Mouse (Mus musculus) mesoderm, embryonic 11.5 days (tissue): ENCODE data around the gene C530008M17Rik.

Experiments used
- DNase-seq: peaks from one replicate; pipeline ENCODE4 v3.0.0-alpha.2; 2012; ENCODE audit warnings: low read depth, low spot score

The C530008M17Rik gene

DNA sequence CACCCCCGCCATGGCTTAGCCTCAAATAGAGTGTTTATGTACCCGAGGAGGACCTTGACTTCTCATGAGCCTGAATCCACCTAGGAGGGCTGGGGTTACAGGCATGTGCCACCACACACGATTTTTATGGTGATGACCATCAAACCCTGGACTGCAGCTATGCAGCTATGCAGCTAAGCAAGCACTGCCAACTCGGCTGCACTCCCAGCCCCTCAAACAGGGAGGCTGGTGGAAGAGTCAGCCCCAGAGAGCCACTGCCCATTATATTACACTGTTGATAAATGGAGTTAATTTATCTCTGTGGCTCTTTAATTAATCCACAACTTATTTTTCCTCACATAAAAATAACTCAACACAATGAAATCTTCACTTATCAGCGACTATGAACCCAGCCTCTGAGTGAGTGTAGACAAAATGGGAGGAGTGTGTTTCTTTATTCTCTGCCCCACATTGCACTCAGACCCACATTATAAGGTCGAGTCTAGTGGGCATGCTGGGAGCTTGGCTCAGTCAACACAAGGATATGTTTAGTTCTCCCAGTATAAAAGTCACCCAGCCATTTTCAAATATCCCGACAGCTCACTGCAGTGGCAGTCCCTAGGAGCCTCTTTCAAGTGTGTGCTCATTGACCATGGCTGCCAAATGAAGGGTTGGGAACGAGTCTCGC, 117.3 kb downstream of the C530008M17Rik start:
- no peak for DNase-seq

DNA sequence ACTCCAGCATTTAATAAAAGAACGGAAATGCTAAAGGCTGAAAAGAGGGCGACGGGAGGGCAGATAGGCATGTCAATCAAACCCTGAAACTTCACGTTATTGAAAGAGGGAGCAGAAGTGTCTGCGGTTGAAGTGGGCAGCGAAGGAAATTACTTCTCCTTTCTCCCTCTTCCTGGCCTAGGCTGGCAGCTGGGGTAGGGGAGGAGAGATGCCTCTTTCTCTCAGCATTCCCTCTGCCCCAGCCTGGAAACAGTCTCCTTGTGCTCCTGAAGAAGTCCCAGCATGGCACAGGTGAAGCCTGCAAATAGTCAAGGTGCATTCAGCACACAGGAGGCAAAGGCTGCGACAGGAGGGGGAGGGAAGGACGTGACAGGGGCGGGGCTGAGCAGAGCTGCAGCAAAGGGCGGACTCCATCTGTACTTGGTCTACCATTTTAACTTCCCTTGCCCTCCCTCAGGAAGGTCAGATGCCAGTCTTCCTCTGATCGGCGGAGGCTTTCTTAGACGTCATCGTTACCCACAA, 122.8 kb downstream of the C530008M17Rik start:
- DNase-seq = no peak

DNA sequence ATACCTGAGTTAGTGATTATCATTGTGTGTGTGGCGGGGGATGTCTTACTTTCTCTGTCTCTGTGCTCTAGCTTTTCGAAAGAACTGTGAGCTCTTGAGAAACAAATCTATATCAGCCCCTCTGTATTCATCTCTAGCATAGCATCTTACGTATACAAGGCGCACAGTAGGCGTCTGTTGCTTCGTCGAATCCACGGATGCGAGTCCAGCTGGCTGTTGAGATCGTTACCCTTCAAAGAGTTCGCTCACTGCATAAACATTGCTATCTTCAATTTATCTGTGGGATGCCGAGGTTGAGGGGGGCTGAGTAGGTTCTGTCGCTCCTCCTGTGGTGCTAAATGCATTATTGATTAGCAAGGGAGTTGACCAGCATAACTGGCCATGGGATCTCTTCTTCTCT, 125.6 kb downstream of the C530008M17Rik start:
- no peak for DNase-seq

DNA sequence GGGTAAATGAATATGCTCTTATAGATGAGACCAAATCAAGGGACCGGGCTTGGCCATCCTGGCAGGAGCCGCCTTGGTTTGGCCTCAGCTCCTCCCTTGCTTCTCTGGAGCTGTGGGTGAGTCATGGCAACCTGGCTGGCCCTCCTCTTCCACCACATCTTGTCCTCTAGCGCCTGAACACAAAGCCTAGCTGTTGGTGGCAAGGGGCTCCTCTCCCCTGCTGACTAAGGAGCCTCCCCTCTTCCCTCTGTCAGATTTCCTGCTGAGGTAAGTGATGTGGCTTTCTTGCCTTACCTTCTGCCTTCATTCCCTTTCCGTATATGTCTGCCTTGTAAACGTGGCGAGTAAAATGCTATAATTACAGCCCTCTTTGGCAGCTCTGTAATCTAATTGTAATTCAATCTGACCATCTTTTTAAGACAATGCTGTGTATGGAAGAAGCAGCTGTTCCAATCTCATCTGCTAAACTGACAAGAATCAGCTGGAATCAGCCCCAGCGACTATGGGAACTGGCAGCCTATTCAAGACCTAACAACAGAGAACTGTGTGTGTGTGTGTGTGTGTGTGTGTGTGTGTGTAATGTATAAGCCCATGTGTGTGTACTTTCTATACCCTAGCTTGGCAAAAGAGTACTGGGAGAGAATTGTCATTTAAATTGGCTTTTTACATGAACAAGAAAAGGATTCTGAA, 126.2 kb downstream of the C530008M17Rik start:
- DNase-seq = no peak

DNA sequence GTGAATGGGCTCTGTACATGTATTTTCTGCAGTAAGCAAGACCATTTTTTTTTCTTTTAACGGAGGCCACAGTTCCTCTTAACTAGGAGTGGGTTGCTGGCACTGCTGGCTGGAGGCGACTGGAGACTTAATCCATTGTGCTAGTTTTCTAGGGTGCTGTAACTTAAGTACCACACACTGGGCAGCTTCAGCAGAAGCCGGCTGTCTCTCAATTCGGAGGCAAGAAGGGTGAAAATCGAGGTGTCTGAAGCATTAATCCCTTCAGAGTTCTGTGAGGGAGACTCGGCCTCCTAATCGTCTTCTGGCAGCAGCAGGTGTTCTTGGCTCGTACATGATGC, 126.8 kb downstream of the C530008M17Rik start:
- no peak for DNase-seq

DNA sequence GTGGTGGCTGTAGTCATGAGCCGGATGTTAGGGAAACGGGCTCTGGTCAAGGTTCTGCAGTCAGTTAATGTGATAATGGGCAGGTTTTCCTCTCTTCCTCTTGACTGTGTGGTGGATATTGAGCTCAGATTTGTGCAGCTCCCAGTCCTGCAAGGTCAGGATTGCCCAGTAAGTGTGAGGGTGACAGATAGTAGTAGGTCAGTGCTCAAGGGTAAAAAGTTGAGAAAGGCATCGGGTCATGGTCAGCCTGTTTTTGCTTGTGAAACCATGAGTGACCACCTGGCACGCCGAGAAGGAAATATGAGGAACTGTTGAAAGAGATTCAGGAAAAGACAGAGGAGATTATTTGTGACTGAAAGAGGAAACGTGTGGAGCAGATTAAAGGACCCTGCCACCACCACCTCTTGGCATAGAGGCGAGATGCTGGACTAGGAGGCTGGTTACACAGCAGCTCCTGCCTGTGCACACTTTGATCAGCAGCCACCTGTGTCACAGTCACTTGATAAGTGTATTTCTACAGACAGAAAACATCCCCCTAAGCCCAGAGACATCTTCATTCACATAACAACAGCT, 127.9 kb downstream of the C530008M17Rik start:
- no peak for DNase-seq

DNA sequence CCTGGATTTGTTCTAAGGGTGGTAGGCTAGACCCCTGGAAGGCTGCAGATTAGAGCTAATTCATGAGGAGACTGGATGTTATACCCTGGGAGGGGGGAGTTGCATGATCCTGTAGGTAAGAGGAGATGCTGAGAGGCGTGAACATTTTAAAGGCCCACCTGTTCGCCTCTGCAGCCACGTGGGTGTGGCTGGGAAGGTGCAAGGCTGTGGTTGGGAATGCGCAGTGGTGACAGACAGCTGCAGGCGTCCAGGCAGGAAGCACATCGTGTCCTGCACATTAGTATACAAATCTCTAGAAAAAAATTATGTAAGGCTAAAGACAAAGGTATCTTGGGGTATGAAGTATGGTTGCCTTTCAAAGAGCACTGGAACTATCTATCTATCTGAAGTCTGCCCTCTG, 128.7 kb downstream of the C530008M17Rik start:
- DNase-seq = no peak

DNA sequence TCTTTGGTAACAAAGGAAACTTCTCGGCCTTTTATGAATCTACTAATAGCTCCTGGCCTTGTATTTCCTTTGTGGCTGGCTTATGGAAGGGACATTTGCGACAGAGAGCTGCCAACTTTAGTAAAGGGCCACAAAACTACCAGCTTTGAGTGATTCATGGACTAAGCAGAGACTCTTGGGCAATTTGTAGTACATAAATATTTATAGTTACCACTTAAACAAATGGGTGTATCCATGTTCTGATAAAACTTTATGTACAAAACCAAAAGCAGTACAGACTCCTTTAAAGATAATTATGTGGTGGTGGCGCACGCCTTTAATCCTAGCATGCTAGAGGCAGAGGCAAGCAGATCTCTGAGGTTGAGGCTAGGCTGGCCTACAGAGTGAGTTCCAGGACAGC, 133.6 kb downstream of the C530008M17Rik start:
- no peak for DNase-seq

DNA sequence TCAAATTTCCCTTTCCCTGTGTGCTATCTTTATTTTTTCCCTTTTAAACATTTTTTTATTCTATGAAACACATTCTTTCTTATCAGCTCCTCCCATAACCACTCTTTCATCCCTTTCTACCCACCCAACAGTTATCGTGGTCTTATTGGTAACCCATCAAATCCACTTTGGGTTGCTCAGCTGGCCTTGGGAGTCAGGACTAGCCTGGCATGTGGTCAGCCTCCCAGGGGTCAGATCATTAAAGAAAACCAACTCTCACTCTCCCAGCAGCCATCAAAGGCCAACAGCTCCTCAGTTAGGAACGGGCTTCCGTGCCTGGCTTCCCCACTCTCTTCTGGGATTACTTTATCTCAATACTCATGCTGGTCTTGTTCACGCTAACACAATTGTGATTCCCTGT, 135.0 kb downstream of the C530008M17Rik start:
- DNase-seq = no peak

DNA sequence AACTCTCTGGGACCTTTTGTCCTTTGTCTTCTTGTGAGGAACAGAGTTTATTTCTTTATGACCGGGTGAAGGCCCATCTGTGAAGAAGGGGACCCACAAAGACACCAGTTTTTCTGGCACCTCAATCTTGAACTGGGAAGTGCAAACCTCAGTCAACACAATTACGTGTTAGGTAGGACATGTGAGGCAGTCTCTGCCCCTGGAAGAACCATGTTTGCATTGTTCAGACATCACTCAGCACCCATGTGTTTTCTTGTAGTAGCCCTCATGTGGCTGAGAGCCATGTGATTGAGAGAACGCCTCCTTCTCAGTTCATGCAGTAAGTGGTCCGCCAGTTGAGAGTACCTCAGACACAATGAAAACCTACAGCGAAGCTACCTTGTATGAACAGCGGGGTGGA, 136.4 kb downstream of the C530008M17Rik start:
- no peak for DNase-seq

DNA sequence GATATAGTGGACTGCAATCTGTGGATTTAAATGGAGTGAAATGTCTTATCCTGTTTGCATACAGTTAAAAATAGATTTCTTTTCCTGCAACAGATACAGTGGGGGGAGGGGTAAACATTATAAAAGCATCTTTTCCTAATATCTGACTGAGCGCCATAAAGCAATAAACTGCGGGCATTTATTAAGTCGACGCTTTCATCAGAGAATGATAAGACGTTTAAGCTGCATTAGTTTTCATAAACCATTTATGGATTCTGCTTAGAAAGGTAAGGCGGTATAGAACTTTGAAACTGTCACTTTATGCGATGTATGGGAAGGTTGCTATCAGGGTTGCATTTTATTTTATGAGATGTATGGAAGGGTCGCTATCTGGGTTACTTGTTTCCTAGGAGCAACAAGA, 141.7 kb downstream of the C530008M17Rik start:
- DNase-seq = no peak

DNA sequence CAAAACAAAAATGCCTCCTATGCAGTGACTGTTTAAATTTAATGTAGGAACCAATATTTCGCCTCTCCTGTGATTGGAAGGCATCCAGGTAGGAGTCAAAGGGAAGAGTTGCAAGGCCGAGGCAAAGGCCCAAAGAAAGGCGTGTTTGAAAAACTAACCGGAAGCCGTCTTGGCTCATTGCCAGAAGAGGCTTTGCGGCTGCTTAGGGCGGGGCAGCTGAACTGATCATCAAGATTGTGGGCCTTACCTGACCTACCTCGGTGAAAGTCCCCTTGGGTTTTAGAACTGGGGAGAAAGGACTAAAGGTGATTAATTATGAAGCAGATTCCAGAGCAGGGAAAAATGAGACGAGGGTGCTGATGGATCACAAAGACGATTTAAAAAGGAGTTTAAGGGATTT, 143.2 kb downstream of the C530008M17Rik start:
- DNase-seq = no peak

DNA sequence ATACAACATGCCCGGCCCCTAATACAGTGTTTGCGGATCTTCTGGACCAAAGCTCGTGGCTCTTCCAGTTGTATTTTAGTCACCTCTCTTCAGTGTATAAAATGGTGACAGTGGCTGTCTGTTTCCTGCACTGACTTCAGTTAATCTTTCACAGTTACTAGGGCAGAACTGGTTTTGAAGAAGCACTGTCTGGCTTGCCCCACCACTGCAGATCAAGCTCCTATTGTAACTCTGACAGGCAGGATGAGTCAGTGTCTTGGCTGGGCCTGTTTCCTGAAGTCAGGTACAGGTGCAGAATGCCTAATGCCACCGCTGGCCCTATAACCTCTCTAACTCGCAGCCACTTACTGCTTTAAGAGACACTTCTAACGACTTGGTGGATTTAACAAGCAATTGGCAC, 152.7 kb downstream of the C530008M17Rik start:
- DNase-seq = no peak

DNA sequence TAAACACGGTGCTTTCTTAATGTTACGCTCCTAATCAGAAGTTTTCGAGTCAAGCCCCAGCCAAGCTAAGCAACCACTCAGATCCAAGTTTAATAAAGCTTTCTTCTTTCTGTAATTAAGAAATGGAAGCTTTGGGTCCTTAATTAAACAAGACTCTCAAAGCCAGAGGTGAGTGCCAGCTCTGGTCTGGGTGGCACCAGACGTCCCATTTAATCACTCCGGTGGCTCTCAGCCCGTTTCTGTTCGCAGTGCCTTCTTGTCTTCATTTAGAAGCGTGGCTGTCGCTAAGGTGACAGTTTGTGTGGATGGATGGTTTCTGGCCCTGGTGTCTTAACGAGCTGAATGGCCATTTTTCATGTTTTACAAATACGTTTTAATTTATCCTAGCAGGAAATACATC, 158.7 kb downstream of the C530008M17Rik start:
- DNase-seq = no peak

DNA sequence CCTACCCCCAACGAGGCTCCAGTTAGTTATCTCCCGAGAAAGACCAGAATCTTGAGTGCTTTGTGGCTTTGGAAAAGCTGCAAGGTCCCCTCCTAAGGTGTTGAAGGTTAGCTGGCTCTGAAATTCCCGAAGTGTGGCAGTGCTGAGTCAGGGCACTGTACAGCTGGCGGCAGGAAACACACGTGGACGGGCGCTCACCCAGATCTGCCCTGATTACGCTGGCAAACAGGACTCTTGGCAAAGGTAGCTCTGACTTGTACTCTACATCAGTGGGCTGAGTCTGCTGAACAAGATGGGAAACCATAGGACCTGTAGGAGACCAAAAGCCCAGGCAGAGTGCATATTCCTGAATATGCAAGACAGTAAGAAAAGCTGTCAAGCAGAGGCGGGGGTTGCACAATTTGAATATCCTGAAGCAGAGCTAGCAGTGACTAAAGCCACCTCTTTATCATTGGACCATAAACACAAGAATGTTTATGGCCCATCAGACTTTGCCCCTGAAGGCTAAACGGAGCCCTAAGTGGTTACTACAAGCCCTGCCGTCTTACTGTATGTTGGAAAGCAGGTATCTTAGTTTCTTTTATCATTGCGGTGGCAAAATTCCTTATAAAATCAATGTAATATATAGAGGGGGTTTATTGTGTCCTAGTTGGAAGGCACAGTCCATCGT, 159.6 kb downstream of the C530008M17Rik start:
- DNase-seq = no peak

DNA sequence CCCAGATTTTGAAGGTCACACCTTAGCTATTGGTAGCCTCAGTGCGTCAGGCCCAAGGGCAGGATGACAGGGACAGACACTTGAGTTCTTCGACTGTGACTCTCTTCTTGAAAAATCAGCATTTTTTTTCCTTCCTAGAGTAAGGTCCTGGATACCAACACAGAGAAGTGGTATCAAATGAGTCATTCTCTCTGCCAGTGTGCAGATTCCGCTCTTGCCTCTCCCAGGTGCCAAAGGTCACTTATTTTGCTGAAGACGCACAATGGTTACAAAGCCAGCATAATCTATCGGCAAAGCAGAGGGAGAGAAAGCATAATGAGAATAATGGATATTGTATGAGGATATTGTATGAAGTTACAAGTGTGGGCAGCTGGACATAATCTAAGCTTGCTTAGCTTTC, 160.4 kb downstream of the C530008M17Rik start:
- no peak for DNase-seq

DNA sequence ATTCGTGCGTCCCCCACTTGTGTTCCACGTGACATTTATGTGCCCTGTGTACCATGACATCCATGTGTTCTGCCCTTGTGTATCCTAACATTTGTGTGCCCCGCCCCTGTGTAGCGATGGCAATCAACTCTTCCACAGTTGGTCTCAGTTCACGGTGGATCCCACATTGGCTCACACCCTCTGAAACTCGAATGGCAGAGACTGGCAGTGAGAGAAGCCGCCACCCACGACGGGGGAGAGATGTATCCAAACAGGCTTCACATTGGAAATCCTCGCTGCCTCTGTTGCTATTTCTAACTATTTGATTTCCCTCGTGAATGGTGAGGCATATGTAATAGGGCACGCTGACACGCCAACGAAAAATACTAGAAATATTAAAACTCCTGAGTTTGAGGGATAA, 161.4 kb downstream of the C530008M17Rik start:
- DNase-seq = no peak

DNA sequence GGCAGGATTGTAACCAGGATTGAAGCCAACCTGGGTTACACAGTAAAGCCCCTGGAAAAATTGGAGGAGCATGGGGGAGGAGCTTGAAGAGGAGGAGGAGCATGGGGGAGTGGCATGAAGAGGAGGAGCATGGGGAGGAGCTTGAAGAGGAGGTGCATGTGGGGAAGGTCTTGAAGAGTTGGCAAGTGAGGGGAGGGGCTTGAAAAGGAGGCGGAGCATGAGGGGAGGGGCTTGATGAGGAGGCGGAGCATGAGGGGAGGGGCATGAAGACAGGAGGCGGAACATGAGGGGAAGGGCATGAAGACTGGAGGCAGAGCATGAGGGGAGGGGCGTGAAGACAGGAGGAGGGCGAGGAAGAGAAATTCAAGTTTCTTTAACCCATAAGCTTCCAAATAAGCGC, 162.5 kb downstream of the C530008M17Rik start:
- no peak for DNase-seq

DNA sequence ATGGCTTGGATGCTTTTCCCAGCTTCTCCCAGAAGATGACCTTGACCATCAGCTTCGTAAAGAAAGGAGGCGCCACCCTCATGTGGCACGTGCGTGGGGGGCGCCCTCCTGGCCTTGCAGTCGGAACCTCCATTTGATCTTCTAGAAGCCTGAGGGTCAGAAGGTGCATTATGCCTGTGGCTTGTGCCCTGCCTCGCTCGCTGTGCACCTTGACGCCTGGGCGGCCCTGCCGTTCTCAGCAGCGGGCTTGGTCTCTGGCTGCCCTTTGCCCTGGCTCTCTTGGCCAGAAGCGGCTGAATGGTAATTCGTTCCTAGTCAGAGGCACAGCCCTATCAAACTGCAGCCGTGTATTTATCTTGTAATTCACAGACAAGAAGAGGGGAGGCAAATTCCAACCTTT, 165.8 kb downstream of the C530008M17Rik start:
- DNase-seq = no peak

DNA sequence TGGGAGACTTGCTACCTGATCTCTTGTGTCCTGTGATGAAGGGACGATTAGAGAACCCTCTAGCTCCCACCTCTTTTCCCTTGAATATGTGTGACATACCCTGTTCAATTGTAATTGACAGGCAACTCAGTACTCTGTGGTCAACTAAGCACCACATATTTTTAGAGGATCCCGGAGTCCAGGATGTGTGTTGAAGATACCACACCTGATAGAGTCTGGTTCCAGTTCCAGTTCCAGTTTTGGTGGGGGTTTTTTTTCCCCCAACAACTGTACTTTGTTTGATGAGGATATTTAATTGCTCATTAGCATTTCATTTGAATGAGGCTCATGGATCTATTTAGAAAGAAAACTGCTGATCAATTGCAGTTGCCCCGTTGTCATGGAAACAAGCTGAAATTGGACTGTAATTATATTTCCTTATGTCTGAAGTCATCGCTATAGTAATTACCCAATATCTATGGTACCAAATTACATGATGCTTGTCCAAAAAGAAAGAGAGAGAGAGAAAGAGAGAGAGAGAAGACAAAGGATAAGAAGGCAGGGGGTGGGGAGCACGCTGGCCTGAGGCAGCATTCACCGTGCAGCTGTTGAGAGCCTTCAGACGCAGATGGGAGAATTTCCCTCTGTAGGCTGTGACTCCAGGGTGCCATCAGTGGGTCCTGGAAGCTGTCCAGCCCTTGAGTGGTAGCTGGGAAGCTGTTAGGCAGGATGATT, 172.4 kb downstream of the C530008M17Rik start:
- DNase-seq = no peak

DNA sequence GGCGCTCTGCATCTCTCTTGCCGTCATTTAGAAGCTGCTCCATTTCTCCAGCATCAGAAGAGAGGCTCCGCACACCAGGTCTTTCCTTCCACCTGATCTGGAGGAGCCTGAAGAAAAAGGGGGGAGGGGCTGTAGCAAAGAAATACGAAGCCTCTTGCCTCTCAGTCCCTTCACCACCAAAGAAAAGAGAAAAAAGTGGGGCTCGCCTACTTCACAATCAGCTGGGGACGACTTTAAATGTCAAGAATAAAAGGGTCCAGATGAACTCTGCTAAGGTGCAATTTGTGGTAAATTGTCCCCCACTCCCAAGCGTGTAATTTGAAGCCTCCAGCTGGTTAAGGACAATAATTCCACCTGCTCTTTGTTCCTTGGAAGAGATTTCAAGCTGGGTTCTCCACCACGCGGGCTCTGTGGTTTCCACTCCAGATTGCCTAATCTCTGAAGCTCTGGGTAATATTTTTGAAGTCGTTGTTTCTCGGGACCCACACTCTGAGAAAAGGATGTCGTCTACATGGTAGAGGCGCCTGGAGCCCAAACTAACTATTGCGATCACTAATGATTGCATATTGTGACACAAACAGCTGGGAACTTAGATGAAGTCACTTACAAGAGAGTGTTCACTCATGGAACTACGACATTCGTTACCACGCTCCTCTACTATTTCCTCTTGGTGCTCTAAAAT, 176.4 kb downstream of the C530008M17Rik start:
- DNase-seq = no peak
